Mouse (Mus musculus) MEL (cell line): ENCODE data around the gene Pnmal1. TPM values are rescaled to one million over a fixed set of nuclear protein-coding genes. Genes with fewer than 3 reads are reported as not detected.

Source experiments
- DNase-seq: peaks from one replicate; pipeline ENCODE4 v3.0.0; 2011; ENCODE audit warnings: low read depth, low spot score
- H3K27ac ChIP-seq: 2 replicates; pipeline ENCODE4 v1.5.1; 2012; ENCODE audit warnings: low read depth, mild to moderate bottlenecking, control low read depth, low read length, moderate library complexity; ENCODE audit not compliant: control insufficient read depth
- H3K27me3 ChIP-seq, 2 experiments: fragments of 150-350 bp in 1 of 2; sonication (generic) in 1 of 2; 2 replicates each; pipeline ENCODE4 v1.6.1; 2012; ENCODE audit warnings: low read length in 2 of 2, mild to moderate bottlenecking in 2 of 2, improper control_type of control experiment in 1 of 2, moderate library complexity in 1 of 2; ENCODE audit not compliant: insufficient read depth in 2 of 2, control insufficient read depth in 1 of 2
- H3K36me3 ChIP-seq, 2 experiments: 2 replicates each; pipeline ENCODE4 v1.6.1; 2012 to 2014; ENCODE audit warnings: low read length in 2 of 2, improper control_type of control experiment in 1 of 2, inconsistent platforms in 1 of 2, mild to moderate bottlenecking in 1 of 2; ENCODE audit not compliant: insufficient read depth in 2 of 2, control insufficient read depth in 1 of 2
- H3K4me1 ChIP-seq, 2 experiments: fragments of 150-350 bp in 1 of 2; sonication (generic) in 1 of 2; 2 replicates each; pipeline ENCODE4 v1.6.1; 2012; ENCODE audit warnings: low read length in 2 of 2, improper control_type of control experiment in 1 of 2, mild to moderate bottlenecking in 1 of 2; ENCODE audit not compliant: insufficient read depth in 2 of 2, control insufficient read depth in 1 of 2
- H3K4me3 ChIP-seq, 2 experiments: fragments of 150-350 bp in 1 of 2; sonication (generic) in 1 of 2; 2 replicates each; pipeline ENCODE4 v1.5.1; 2012; ENCODE audit warnings: low read depth in 2 of 2, low read length in 2 of 2, mild to moderate bottlenecking in 2 of 2, moderate library complexity in 2 of 2, control low read depth in 1 of 2, improper control_type of control experiment in 1 of 2; ENCODE audit not compliant: control insufficient read depth in 1 of 2, insufficient read depth in 1 of 2
- H3K79me2 ChIP-seq: 2 replicates; pipeline ENCODE4 v1.6.1; 2012; ENCODE audit warnings: mild to moderate bottlenecking, low read length, moderate library complexity; ENCODE audit not compliant: control insufficient read depth, poor library complexity, insufficient read depth
- H3K9ac ChIP-seq: 2 replicates; pipeline ENCODE4 v1.6.1; 2012; ENCODE audit warnings: low read depth, mild to moderate bottlenecking, control low read depth, low read length, moderate library complexity; ENCODE audit not compliant: control insufficient read depth, poor library complexity, severe bottlenecking
- H3K9me3 ChIP-seq: fragments of 150-350 bp; sonication (generic); replicated peaks from 2 replicates; pipeline ENCODE4 v1.6.1; 2012; ENCODE audit warnings: mild to moderate bottlenecking, low read length, improper control_type of control experiment, moderate library complexity; ENCODE audit not compliant: insufficient read depth
- BHLHE40 ChIP-seq: IDR thresholded peaks from 2 replicates; pipeline ENCODE4 v1.6.1; 2012; ENCODE audit warnings: low read depth, mild to moderate bottlenecking, inconsistent platforms, low read length, improper control_type of control experiment, borderline replicate concordance
- CHD1 ChIP-seq: IDR thresholded peaks from 2 replicates; pipeline ENCODE4 v1.6.1; 2012; ENCODE audit warnings: low read depth, mild to moderate bottlenecking, inconsistent platforms, low read length, improper control_type of control experiment
- ETS1 ChIP-seq: IDR thresholded peaks from 2 replicates; pipeline ENCODE4 v1.6.1; 2012; ENCODE audit warnings: low read depth, mild to moderate bottlenecking, inconsistent platforms, low read length, improper control_type of control experiment, moderate library complexity
- GABPA ChIP-seq: IDR thresholded peaks from 2 replicates; pipeline ENCODE4 v1.6.1; 2012; ENCODE audit warnings: low read depth, mild to moderate bottlenecking, inconsistent platforms, low read length, improper control_type of control experiment, moderate library complexity
- MAFK ChIP-seq: IDR thresholded peaks from 2 replicates; pipeline ENCODE4 v1.6.1; 2011; ENCODE audit warnings: low read depth, mild to moderate bottlenecking, low read length, improper control_type of control experiment, borderline replicate concordance
- MAZ ChIP-seq: IDR thresholded peaks from 2 replicates; pipeline ENCODE4 v1.6.1; 2012; ENCODE audit warnings: low read depth, mild to moderate bottlenecking, inconsistent platforms, low read length, improper control_type of control experiment
- RAD21 ChIP-seq: IDR thresholded peaks from 2 replicates; pipeline ENCODE4 v1.6.1; 2011; ENCODE audit warnings: mild to moderate bottlenecking, low read depth, low read length, improper control_type of control experiment
- TAL1 ChIP-seq: IDR thresholded peaks from 2 replicates; pipeline ENCODE4 v1.6.1; 2012; ENCODE audit warnings: mild to moderate bottlenecking, inconsistent platforms, low read length, moderate library complexity, mixed read lengths
- TBP ChIP-seq: IDR thresholded peaks from 2 replicates; pipeline ENCODE4 v1.8.0; 2011; ENCODE audit warnings: low read depth, low read length, improper control_type of control experiment
- TCF12 ChIP-seq: IDR thresholded peaks from 2 replicates; pipeline ENCODE4 v1.6.1; 2014; ENCODE audit warnings: low read depth, mild to moderate bottlenecking, inconsistent platforms, low read length, improper control_type of control experiment, moderate library complexity
- USF1 ChIP-seq: IDR thresholded peaks from 2 replicates; pipeline ENCODE4 v1.6.1; 2014; ENCODE audit warnings: low read depth, mild to moderate bottlenecking, inconsistent platforms, low read length, improper control_type of control experiment, moderate library complexity
- ZC3H11A ChIP-seq: IDR thresholded peaks from 2 replicates; pipeline ENCODE4 v1.6.1; 2012; ENCODE audit warnings: low read depth, mild to moderate bottlenecking, inconsistent platforms, low read length, improper control_type of control experiment
- ZKSCAN1 ChIP-seq: IDR thresholded peaks from 2 replicates; pipeline ENCODE4 v1.6.1; 2012; ENCODE audit warnings: low read depth, mild to moderate bottlenecking, inconsistent platforms, low read length, improper control_type of control experiment, moderate library complexity
- ZNF384 ChIP-seq: IDR thresholded peaks from 2 replicates; pipeline ENCODE4 v1.6.1; 2012; ENCODE audit warnings: low read depth, mild to moderate bottlenecking, inconsistent platforms, low read length, improper control_type of control experiment
- polyA plus RNA-seq, 2 experiments: library from polyadenylated mRNA; stranded (reverse) in 1 of 2; unstranded in 1 of 2; fragments of >175 nt in 1 of 2; fragments of >200 nt in 1 of 2; gene quantifications; 2 replicates each; pipeline versions ENCODE4 v1.2.1 to v1.2.4; 2012; ENCODE audit warnings: low replicate concordance in 2 of 2, low read depth in 1 of 2; ENCODE audit not compliant: insufficient read length in 2 of 2, insufficient read depth in 1 of 2, missing spikeins in 1 of 2
- total RNA-seq: library from RNA; depleted of rRNA; stranded (reverse); fragments of 300-350 nt; gene quantifications from 2 replicates; pipeline ENCODE4 v1.2.3, GENCODE M21; 2012

The Pnmal1 gene
- total and polyA plus RNA-seq, 3 experiments, result 0.19 to 0.53 TPM; not detected in 1

- TF ChIP-seq CHD1 (no peak), RAD21 (no peak), BHLHE40 (no peak), ZC3H11A (no peak), TAL1 (no peak), ZNF384 (no peak), TBP (no peak), USF1 (no peak), MAZ (no peak), MAFK (no peak)
- H3K9me3 ChIP-seq, result no peaks in the 10 kb centered on the region
- no peak overlapping the region for H3K27ac ChIP-seq
- no peak for DNase-seq
- H3K27me3 ChIP-seq, result no peaks in the 10 kb centered on the region
- peaks cover 22% of the 10 kb centered on the region for H3K79me2 ChIP-seq
- H3K4me1 ChIP-seq, result peaks cover 0 to 11% of the 10 kb centered on the region in 2 experiments; a peak in 2 of 4 replicates
- H3K9ac ChIP-seq, result no peak overlapping the region
- H3K36me3 ChIP-seq, result peaks cover 0 to 1% of the 10 kb centered on the region in 2 experiments; a peak in 2 of 4 replicates
- H3K4me3 ChIP-seq, result no peak overlapping the region
Observed at GRCm38 (mm10) chr7:16916342-16917265, 42.9 kb upstream of the Pnmal1 start.

DNA sequence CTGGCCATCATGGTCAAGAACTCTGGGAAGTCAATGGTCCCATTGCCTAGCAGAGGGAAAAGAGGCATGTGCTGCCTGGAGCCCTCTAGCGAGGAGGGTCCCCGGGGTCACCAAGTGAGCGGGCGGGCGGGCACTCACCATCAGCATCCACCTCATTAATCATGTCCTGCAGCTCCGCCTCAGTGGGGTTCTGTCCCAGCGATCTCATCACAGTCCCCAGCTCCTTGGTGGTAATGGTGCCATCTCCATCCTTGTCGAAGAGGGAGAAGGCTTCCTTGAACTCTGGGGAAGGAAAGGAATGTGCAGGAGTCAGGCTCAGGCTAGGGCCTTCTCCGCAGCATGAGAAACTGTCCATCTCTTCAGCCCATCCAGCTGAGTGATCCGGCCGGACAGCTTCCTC, 42.0 kb upstream of the Pnmal1 start:
- DNase-seq, result no peak
- Histone ChIP-seq H3K9me3 (no peaks in the 10 kb centered on the region), H3K27ac (no peak overlapping the region), H3K9ac (no peak overlapping the region), H3K79me2 (peaks cover 30% of the 10 kb centered on the region), H3K27me3 (no peaks in the 10 kb centered on the region), H3K4me1 (peaks cover 0 to 17% of the 10 kb centered on the region in 2 experiments; a peak in 3 of 4 replicates), H3K4me3 (no peak overlapping the region), H3K36me3 (peaks cover 0 to 10% of the 10 kb centered on the region in 2 experiments; a peak in 2 of 4 replicates)
- TF ChIP-seq ZKSCAN1 (no peak), ETS1 (no peak), GABPA (no peak), TCF12 (no peak), RAD21 (no peak)
